Comparison of ENCODE assay signal across 8 mouse cellular contexts in the genomic region with DNA sequence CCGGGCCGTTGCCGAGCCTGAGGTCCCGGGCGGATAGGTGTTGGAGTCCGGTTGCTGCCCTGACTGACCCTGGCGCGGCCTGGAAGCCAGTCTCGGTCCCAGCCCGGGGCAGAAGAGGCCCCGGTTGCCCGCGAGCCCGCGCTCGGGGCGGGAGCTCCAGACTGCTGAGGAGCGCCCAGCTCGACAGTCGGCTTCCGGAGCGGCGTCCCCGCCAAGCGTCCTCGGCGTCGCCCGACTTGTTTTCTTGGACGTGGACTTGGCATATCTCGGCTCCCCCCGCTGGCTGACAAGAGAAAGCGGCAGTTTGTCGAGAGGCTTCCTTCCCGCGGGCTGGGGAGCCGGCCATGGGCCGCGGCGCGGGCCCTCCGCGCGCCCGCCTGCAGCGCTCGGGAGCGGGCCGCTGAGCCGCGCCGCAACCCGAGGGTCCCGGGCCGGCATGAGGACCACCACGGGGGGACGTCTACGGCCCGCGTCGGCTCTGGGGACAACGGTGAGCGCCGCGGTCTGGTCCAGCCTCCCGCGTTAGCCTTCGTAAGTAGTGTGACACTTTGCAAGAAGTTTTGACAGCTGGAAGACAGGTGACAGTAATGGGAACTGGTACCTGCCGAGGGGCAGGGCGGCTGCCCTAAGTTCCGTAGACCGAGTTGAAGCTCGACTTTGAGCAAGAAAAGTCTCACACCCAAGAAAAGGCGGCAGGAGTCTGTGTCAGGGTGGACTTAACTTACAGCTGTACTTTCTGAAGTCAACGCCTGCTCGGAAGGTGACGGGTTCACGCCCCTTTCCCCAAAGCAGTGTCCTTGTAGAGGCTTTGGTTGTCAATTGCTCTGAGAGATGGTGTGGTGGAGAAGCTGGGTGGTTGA. TPM values are rescaled to one million over a fixed set of nuclear protein-coding genes. Genes with fewer than 3 reads are reported as not detected.
DNase-seq lines count a peak whose midpoint lies in the region; ATAC-seq lines count a peak whose summit lies in the region.

No protein-coding gene starts in this region.

- under 1% methylated on average over 78 of the region's 78 CpGs for WGBS in hindbrain, embryonic 16.5 days

- H3K9me3 ChIP-seq in hindbrain, embryonic 16.5 days (ENCODE audit: control insufficient read depth, low read length): no peaks in the 10 kb centered on the region

- peak overlapping the region; percentile 91 for H3K27ac ChIP-seq in hindbrain, embryonic 16.5 days (ENCODE audit: low read depth, low read length)

- peaks cover 26% of the 10 kb centered on the region for H3K4me1 ChIP-seq in hindbrain, embryonic 16.5 days (ENCODE audit: control insufficient read depth, insufficient read depth, low read depth, low read length)

- ATAC-seq in hindbrain, embryonic 16.5 days: peak; percentile 83

- H3K4me2 ChIP-seq in hindbrain, embryonic 16.5 days (ENCODE audit: low read length): peak overlapping the region; percentile 62

- H3K9ac ChIP-seq in hindbrain, embryonic 16.5 days (ENCODE audit: low read depth, low read length): peak overlapping the region; percentile 74

- peaks cover 11% of the 10 kb centered on the region for H3K36me3 ChIP-seq in hindbrain, embryonic 16.5 days (ENCODE audit: control insufficient read depth, insufficient read depth, low read length)

- intact Hi-C loops in left cerebral cortex, postnatal 36 days (cut with DNase I): loop anchor here (5.0 kb wide), 1 partner anchor 97 kb away; a partner anchor contains a TSS

- DNase-seq in WW6 (ENCODE audit: low read depth, low spot score): peak; percentile 14
- peak; percentile 87 to 88 for DNase-seq in cerebellum, postnatal 10 days
- DNase-seq in frontal cortex, postnatal 36 days (ENCODE audit: low spot score in 2 of 2): peak; percentile 77
- peak; percentile 77 to 79 for DNase-seq in left cerebral cortex, postnatal 36 days (ENCODE audit: low spot score in 2 of 2)
- DNase-seq in mesoderm, embryonic 11.5 days (ENCODE audit: low read depth, low spot score): peak; percentile 71
- peak; percentile 82 for DNase-seq in right cerebral cortex, postnatal 25 days
- DNase-seq in yolk sac, embryonic 10.5 days (ENCODE audit: low spot score): peak; percentile 52

- peak overlapping the region; percentile 94 for H3K4me3 ChIP-seq in hindbrain, embryonic 16.5 days (ENCODE audit: low read length)

- no peaks in the 10 kb centered on the region for H3K27me3 ChIP-seq in hindbrain, embryonic 16.5 days (replicated peaks; ENCODE audit: control insufficient read depth, insufficient read depth, low read length)

RNA-seq across cellular contexts. Expression of a gene that starts 0.6 kb away (rescaled TPM):
- 9.0 and 10.4 TPM in 2 replicates for polyA plus RNA-seq in hindbrain, embryonic 16.5 days (2015; fragmentation: Nextera tagmentation; extraction: Ambion mirVana)
- 10 to 100 TPM; 39.4 to 49.6 TPM for total RNA-seq in left cerebral cortex, postnatal 36 days (2021)

RNA-seq across cellular contexts. Expression of a gene that starts 0.8 kb away (rescaled TPM):
- 171 and 192 TPM in 2 replicates for polyA plus RNA-seq in hindbrain, embryonic 16.5 days (2015; fragmentation: Nextera tagmentation; extraction: Ambion mirVana)
- total RNA-seq in left cerebral cortex, postnatal 36 days (2021): 100 to 1,000 TPM; 145 to 150 TPM

RNA-seq across cellular contexts. Expression of a gene that starts 37.1 kb away (rescaled TPM):
- polyA plus RNA-seq in hindbrain, embryonic 16.5 days (2015; fragmentation: Nextera tagmentation; extraction: Ambion mirVana): 152 and 171 TPM in 2 replicates
- total RNA-seq in left cerebral cortex, postnatal 36 days (2021): 100 to 1,000 TPM; 195 to 236 TPM

RNA-seq across cellular contexts. Expression of a gene that starts 43.4 kb away (rescaled TPM):
- polyA plus RNA-seq in hindbrain, embryonic 16.5 days (2015; fragmentation: Nextera tagmentation; extraction: Ambion mirVana): 4.0 and 4.2 TPM in 2 replicates
- total RNA-seq in left cerebral cortex, postnatal 36 days (2021): not detected

RNA-seq across cellular contexts. Expression of a gene that starts 52.8 kb away (rescaled TPM):
- not detected in 2 replicates for polyA plus RNA-seq in hindbrain, embryonic 16.5 days (2015; fragmentation: Nextera tagmentation; extraction: Ambion mirVana)
- not detected for total RNA-seq in left cerebral cortex, postnatal 36 days (2021)

Comparison
In these comparisons a context has a peak if more than half of its experiments do, and no peak if none do; other contexts are left out.
1. Peak in every context shown above with its lines: DNase-seq, ATAC-seq, H3K4me3 ChIP-seq and H3K27ac ChIP-seq.
2. DNase-seq: peak in every context shown above with its lines; median percentile 88 in cerebellum, postnatal 10 days; 82 in right cerebral cortex, postnatal 25 days; 78 in left cerebral cortex, postnatal 36 days; 77 in frontal cortex, postnatal 36 days; 71 in mesoderm, embryonic 11.5 days; 52 in yolk sac, embryonic 10.5 days; 14 in WW6.